Mouse (Mus musculus): ENCODE measurements around the gene Cacul1. TPM values are rescaled to one million over a fixed set of nuclear protein-coding genes. Genes with fewer than 3 reads are reported as not detected.

Gene Cacul1
- total and polyA plus RNA-seq, 3 experiments: 38.7 to 81.8 (median 43.6) TPM

DNA sequence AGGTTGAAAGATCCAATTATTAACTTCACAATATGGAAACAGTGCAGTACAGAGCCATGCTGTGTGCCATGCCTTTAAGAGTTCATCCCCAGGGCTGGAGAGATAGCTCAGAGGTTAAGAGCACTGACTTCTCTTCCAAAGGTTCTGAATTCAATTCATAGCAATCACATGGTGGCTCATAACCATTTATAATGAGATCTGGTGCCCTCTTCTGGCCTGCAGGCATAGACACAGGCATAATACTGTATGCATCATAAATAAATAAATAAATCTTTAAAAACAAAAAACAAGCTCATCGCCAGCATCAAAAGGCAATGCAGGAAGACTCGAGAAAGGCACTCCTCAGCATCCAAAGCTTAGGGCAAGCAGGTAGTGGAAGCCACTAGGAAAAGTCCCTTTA, 37.5 kb downstream of the Cacul1 start:
- Histone ChIP-seq H3K36me3 (replicated peaks) (peaks cover 44% of the 10 kb centered on the region), H3K4me3 (ENCODE audit: low read depth, low read length) (no peak overlapping the region), H3K9me3 (replicated peaks) (no peaks in the 10 kb centered on the region), H3K4me1 (ENCODE audit: insufficient read depth, low read depth, low read length) (no peaks in the 10 kb centered on the region), H3K27me3 (ENCODE audit: insufficient read depth, low read length) (no peaks in the 10 kb centered on the region)
- DNase-seq (ENCODE audit: low spot score) (no peak), ATAC-seq (ENCODE audit: extremely low read depth, insufficient number of reproducible peaks, low FRiP score, poor library complexity, severe bottlenecking) (no peak)
- TF ChIP-seq GATA1 (IDR thresholded peaks at IDR 0.05; ENCODE audit: borderline replicate concordance, low read length) (no peak), TAL1 (conservative IDR thresholded peaks at IDR 0.05; ENCODE audit: low read depth, low read length) (no peak), GATA2 (IDR thresholded peaks at IDR 0.05; ENCODE audit: borderline replicate concordance, low read depth, low read length) (no peak), POLR2AphosphoS5 (IDR thresholded peaks at IDR 0.05; ENCODE audit: insufficient replicate concordance, low read depth, low read length) (no peak), CTCF (IDR thresholded peaks at IDR 0.05; ENCODE audit: low read depth, low read length) (no peak)

DNA sequence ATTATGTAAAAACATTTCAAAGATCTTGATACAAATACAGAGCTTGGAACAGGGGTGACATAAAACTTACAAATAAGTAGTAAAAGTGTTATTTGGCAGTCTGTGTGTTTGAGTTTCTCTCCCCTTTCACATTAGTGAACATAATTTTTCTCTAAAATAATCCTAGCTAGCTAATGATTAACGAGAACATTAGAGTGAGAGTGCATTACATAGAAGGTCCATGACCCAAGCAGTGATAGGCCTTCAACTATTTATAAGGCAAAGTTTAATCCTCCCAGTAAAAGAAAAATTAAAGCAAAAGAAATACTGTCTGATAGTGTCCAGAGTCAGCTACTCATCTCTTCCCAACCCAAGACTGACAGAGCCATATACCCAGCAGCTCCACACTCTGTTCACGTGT, 48.9 kb downstream of the Cacul1 start:
- Histone ChIP-seq H3K4me3 (ENCODE audit: low read depth, low read length) (no peak overlapping the region), H3K36me3 (replicated peaks) (peaks cover 49% of the 10 kb centered on the region), H3K9me3 (replicated peaks) (no peaks in the 10 kb centered on the region), H3K27me3 (ENCODE audit: insufficient read depth, low read length) (no peaks in the 10 kb centered on the region), H3K4me1 (ENCODE audit: insufficient read depth, low read depth, low read length) (0 out of 2 replicates have a peak, but pooled peaks cover 2% of the 10 kb centered on the region)
- TF ChIP-seq CTCF (IDR thresholded peaks at IDR 0.05; ENCODE audit: low read depth, low read length) (no peak), GATA1 (IDR thresholded peaks at IDR 0.05; ENCODE audit: borderline replicate concordance, low read length) (no peak), GATA2 (IDR thresholded peaks at IDR 0.05; ENCODE audit: borderline replicate concordance, low read depth, low read length) (no peak), POLR2AphosphoS5 (IDR thresholded peaks at IDR 0.05; ENCODE audit: insufficient replicate concordance, low read depth, low read length) (no peak), TAL1 (conservative IDR thresholded peaks at IDR 0.05; ENCODE audit: low read depth, low read length) (no peak)
- DNase-seq (ENCODE audit: low spot score) (no peak), ATAC-seq (ENCODE audit: extremely low read depth, insufficient number of reproducible peaks, low FRiP score, poor library complexity, severe bottlenecking) (no peak)

DNA sequence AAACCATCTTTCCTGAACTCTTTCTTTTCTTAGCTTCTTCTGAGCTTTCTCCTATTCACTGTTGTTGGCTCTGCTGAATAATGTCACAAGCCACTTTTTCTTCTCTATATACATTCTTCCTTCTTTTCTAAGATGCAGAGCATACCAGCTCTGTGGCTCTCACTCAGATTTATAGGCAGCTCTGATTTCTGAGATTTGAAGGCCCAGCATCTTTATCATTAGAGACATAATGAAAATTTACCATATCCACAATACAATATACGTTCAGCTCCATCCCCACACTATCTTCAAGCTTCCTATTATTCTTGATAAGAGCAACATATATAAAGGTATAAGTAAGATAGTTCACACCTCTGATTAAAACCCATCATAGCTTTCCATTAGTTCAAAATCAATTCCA, 50.7 kb downstream of the Cacul1 start:
- H3K36me3 ChIP-seq (replicated peaks): peaks cover 49% of the 10 kb centered on the region
- no peaks in the 10 kb centered on the region for H3K9me3 ChIP-seq (replicated peaks)
- DNase-seq (ENCODE audit: low spot score): no peak
- no peak for TF ChIP-seq TAL1 (conservative IDR thresholded peaks at IDR 0.05; ENCODE audit: low read depth, low read length)
- TF ChIP-seq GATA1 (IDR thresholded peaks at IDR 0.05; ENCODE audit: borderline replicate concordance, low read length): no peak
- TF ChIP-seq CTCF (IDR thresholded peaks at IDR 0.05; ENCODE audit: low read depth, low read length): no peak
- no peak for TF ChIP-seq POLR2AphosphoS5 (IDR thresholded peaks at IDR 0.05; ENCODE audit: insufficient replicate concordance, low read depth, low read length)
- no peak for TF ChIP-seq GATA2 (IDR thresholded peaks at IDR 0.05; ENCODE audit: borderline replicate concordance, low read depth, low read length)
- ATAC-seq (ENCODE audit: extremely low read depth, insufficient number of reproducible peaks, low FRiP score, poor library complexity, severe bottlenecking): no peak
- H3K4me3 ChIP-seq (ENCODE audit: low read depth, low read length): no peak overlapping the region
- no peaks in the 10 kb centered on the region for H3K27me3 ChIP-seq (ENCODE audit: insufficient read depth, low read length)
- 0 out of 2 replicates have a peak, but pooled peaks cover 2% of the 10 kb centered on the region for H3K4me1 ChIP-seq (ENCODE audit: insufficient read depth, low read depth, low read length)

DNA sequence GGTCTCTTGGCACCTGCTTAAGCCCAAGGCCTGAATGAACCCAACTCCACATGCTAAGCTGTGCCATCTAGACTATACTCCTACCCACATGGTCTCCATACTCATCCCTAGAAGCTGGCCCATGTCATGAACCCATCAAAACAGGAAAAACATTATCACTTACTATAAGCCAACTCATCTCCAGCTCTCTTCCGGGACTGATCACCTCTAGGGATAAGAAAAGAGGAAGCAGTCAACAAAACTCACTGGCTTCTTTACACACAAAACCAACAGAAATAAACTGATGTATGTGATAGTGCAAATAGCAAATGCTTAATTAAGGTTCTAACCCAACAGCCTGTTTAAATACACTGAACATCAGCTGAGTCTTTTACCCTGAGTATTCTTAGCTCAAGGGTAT, 51.5 kb downstream of the Cacul1 start:
- TF ChIP-seq GATA1 (IDR thresholded peaks at IDR 0.05; ENCODE audit: borderline replicate concordance, low read length): no peak
- TF ChIP-seq CTCF (IDR thresholded peaks at IDR 0.05; ENCODE audit: low read depth, low read length): no peak
- no peak for TF ChIP-seq GATA2 (IDR thresholded peaks at IDR 0.05; ENCODE audit: borderline replicate concordance, low read depth, low read length)
- no peak for TF ChIP-seq POLR2AphosphoS5 (IDR thresholded peaks at IDR 0.05; ENCODE audit: insufficient replicate concordance, low read depth, low read length)
- no peak for TF ChIP-seq TAL1 (conservative IDR thresholded peaks at IDR 0.05; ENCODE audit: low read depth, low read length)
- Histone ChIP-seq H3K4me3 (ENCODE audit: low read depth, low read length) (no peak overlapping the region), H3K27me3 (ENCODE audit: insufficient read depth, low read length) (no peaks in the 10 kb centered on the region), H3K4me1 (ENCODE audit: insufficient read depth, low read depth, low read length) (0 out of 2 replicates have a peak, but pooled peaks cover 2% of the 10 kb centered on the region), H3K36me3 (replicated peaks) (peaks cover 47% of the 10 kb centered on the region), H3K9me3 (replicated peaks) (no peaks in the 10 kb centered on the region)
- DNase-seq (ENCODE audit: low spot score) (no peak), ATAC-seq (ENCODE audit: extremely low read depth, insufficient number of reproducible peaks, low FRiP score, poor library complexity, severe bottlenecking) (no peak)

DNA sequence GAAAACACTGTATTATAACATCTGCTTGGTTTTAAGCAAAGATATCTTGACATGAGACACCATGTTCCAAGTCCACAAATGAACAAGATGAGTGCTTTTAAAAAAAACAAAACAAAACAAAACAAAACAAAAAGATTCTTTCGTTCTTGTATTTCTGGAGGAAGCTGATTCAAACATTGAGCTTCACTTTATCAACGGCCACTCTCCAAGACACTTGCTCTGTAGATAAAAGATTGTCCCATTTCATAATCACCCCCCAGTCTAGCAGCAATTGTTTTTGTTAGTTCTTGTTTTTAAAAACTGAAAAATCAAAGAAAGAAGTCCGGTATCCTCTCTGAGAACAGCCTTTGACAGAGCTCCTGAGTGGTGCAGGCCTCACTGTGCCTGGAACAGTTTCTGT, 52.2 kb downstream of the Cacul1 start:
- peaks cover 43% of the 10 kb centered on the region for H3K36me3 ChIP-seq (replicated peaks)
- DNase-seq (ENCODE audit: low spot score) (no peak), ATAC-seq (ENCODE audit: extremely low read depth, insufficient number of reproducible peaks, low FRiP score, poor library complexity, severe bottlenecking) (no peak)
- 0 out of 2 replicates have a peak, but pooled peaks cover 2% of the 10 kb centered on the region for H3K4me1 ChIP-seq (ENCODE audit: insufficient read depth, low read depth, low read length)
- TF ChIP-seq GATA2 (IDR thresholded peaks at IDR 0.05; ENCODE audit: borderline replicate concordance, low read depth, low read length) (no peak), POLR2AphosphoS5 (IDR thresholded peaks at IDR 0.05; ENCODE audit: insufficient replicate concordance, low read depth, low read length) (no peak), GATA1 (IDR thresholded peaks at IDR 0.05; ENCODE audit: borderline replicate concordance, low read length) (no peak), TAL1 (conservative IDR thresholded peaks at IDR 0.05; ENCODE audit: low read depth, low read length) (no peak), CTCF (IDR thresholded peaks at IDR 0.05; ENCODE audit: low read depth, low read length) (no peak)
- no peak overlapping the region for H3K4me3 ChIP-seq (ENCODE audit: low read depth, low read length)
- no peaks in the 10 kb centered on the region for H3K27me3 ChIP-seq (ENCODE audit: insufficient read depth, low read length)
- H3K9me3 ChIP-seq (replicated peaks): no peaks in the 10 kb centered on the region

DNA sequence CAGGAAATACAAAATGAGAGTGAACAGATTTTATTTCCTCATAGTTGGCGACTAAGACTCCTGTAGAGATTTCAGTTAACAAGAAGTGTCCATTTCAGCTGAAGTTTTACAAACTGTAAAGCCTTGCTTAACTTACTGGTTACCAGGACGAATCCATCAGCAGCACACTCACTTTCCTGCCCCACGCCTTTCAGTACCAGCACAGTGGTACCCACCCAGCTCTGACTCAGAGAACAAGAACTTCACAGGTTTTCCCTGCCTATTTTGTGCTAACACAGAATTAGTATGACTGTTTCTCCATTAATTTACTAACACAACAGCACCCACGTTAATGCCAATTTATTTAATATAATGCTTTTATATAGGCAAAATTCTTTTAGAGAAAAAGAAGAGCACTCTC, 53.9 kb downstream of the Cacul1 start:
- no peaks in the 10 kb centered on the region for H3K9me3 ChIP-seq (replicated peaks)
- H3K27me3 ChIP-seq (ENCODE audit: insufficient read depth, low read length): no peaks in the 10 kb centered on the region
- ATAC-seq (ENCODE audit: extremely low read depth, insufficient number of reproducible peaks, low FRiP score, poor library complexity, severe bottlenecking): no peak
- no peak for TF ChIP-seq CTCF (IDR thresholded peaks at IDR 0.05; ENCODE audit: low read depth, low read length)
- no peak for TF ChIP-seq POLR2AphosphoS5 (IDR thresholded peaks at IDR 0.05; ENCODE audit: insufficient replicate concordance, low read depth, low read length)
- TF ChIP-seq TAL1 (conservative IDR thresholded peaks at IDR 0.05; ENCODE audit: low read depth, low read length): no peak
- no peak overlapping the region for H3K4me3 ChIP-seq (ENCODE audit: low read depth, low read length)
- H3K4me1 ChIP-seq (ENCODE audit: insufficient read depth, low read depth, low read length): 0 out of 2 replicates have a peak, but pooled peaks cover 2% of the 10 kb centered on the region
- H3K36me3 ChIP-seq (replicated peaks): peaks cover 33% of the 10 kb centered on the region
- DNase-seq (ENCODE audit: low spot score): no peak

Measured in G1E (cell line).